Mouse (Mus musculus): ENCODE data around the gene Spaca4.

- peak; percentile 95 for TF ChIP-seq CTCF (IDR thresholded peaks at IDR 0.05; ENCODE audit: control insufficient read depth, insufficient read depth, low read length)
- no peak for TF ChIP-seq POLR2A (IDR thresholded peaks at IDR 0.05; ENCODE audit: borderline replicate concordance, control insufficient read depth, low read depth, low read length)
Observed at GRCm38 (mm10) chr7:45682144-45683126, 43.2 kb downstream of the Spaca4 start.

All from bone marrow, adult 2 months (tissue).